Mouse (Mus musculus) olfactory bulb, adult 2 months (tissue): ENCODE measurements around the gene Sncb.

ENCODE experiments used
- CTCF ChIP-seq: fragments of 200-500 bp; IDR thresholded peaks from 2 replicates; pipeline ENCODE4 v1.5.1; 2012; ENCODE audit warnings: low read depth, mild to moderate bottlenecking, low read length, moderate library complexity; ENCODE audit not compliant: insufficient read depth
- POLR2A ChIP-seq: fragments of 200-500 bp; IDR thresholded peaks from 2 replicates; pipeline ENCODE4 v1.6.1; 2012; ENCODE audit warnings: mild to moderate bottlenecking, low read depth, low read length, moderate library complexity; ENCODE audit not compliant: insufficient read depth

DNA sequence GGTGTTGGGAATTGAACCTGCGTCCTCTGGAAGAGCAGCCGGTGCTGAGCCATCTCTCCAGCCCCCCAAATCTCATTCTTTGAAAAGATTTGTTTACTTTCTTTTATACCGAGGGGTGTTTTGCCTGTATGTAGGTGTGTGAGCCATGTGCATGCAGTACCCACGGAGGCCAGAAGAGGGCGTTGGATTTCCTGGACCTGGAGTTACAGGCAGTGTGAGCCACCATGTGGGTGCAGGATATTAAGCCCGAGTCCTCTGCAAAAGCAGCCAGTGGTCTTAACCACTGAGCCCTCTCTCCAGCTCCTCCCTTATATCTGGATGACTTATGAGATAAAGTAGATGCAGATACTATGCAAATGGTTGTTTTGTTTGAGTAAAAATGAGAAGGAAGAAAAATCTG is 36.6 kb upstream of the Sncb start:
- TF ChIP-seq CTCF (peak; percentile 56; the same call in 1 of the 2 replicates), POLR2A (no peak)
